Mouse (Mus musculus) neural tube, embryonic 14.5 days (tissue): ENCODE results near the gene Mecom. TPM values are rescaled to one million over a fixed set of nuclear protein-coding genes. Genes with fewer than 3 reads are reported as not detected.
A peak's percentile ranks its signal among the peaks of the same experiment; 100 is the strongest.
"Not testable (repeated sequence)": the region's sequence is repeated elsewhere in the genome, so short reads cannot be mapped to it uniquely, and the experiment has no call there.

Experiments used
- ATAC-seq: fragments of 200-750 bp; cut with Nextera tagmentation; 2 replicates; pipeline ENCODE4 v1.8.0; 2017; ENCODE audit warnings: low read depth, mild to moderate bottlenecking, moderate TSS enrichment, moderate library complexity
- H3K27ac ChIP-seq: fragments of 300-500 bp; sonication (generic); 2 replicates; pipeline ENCODE4 v1.5.1; 2014; ENCODE audit warnings: low read depth, mild to moderate bottlenecking, control low read depth, low read length, moderate library complexity, mixed read lengths
- H3K27me3 ChIP-seq: fragments of 300-500 bp; sonication (generic); 2 replicates; pipeline ENCODE4 v1.6.1; 2014; ENCODE audit warnings: low read length; ENCODE audit not compliant: control insufficient read depth, insufficient read depth
- H3K36me3 ChIP-seq: fragments of 300-500 bp; sonication (generic); 2 replicates; pipeline ENCODE4 v1.6.1; 2014; ENCODE audit warnings: low read length, mixed read lengths; ENCODE audit not compliant: control insufficient read depth, insufficient read depth
- H3K4me1 ChIP-seq: fragments of 300-500 bp; sonication (generic); 2 replicates; pipeline ENCODE4 v1.6.1; 2014; ENCODE audit warnings: low read length; ENCODE audit not compliant: control insufficient read depth, insufficient read depth
- H3K4me2 ChIP-seq: fragments of 300-500 bp; sonication (generic); 2 replicates; pipeline ENCODE4 v1.6.1; 2014; ENCODE audit warnings: mild to moderate bottlenecking, low read depth, low read length, control low read depth
- H3K4me3 ChIP-seq: fragments of 300-500 bp; sonication (generic); 2 replicates; pipeline ENCODE4 v1.5.1; 2014; ENCODE audit warnings: low read depth, low read length, control low read depth, mixed read lengths
- H3K9ac ChIP-seq: fragments of 300-500 bp; sonication (generic); replicated peaks from 2 replicates; pipeline ENCODE4 v1.6.1; 2014; ENCODE audit warnings: low read depth, mild to moderate bottlenecking, control low read depth, low read length, mixed read lengths
- H3K9me3 ChIP-seq: fragments of 300-500 bp; sonication (generic); 2 replicates; pipeline ENCODE4 v1.6.1; 2016; ENCODE audit warnings: low read length; ENCODE audit not compliant: control insufficient read depth
- WGBS: fragments of 180-500 bp; shearing (Covaris S2); extraction: QIAGEN DNeasy Blood & Tissue Kit; methylation state at CpG from one replicate; pipeline ENCODE4 v1.1.7; 2014; 5-methylcytosine and 5-hydroxymethylcytosine counted together
- polyA plus RNA-seq: library from polyadenylated mRNA; unstranded; fragments of >200 nt; fragmentation: Nextera tagmentation; extraction: Ambion mirVana; gene quantifications from 2 replicates; pipeline ENCODE4 v1.2.1, GENCODE M21; 2014

Mecom gene
- polyA plus RNA-seq, 1 experiment from 2014 or later: 6.4 TPM

GRCm38 (mm10) chr3:30227964-30228670 is 319.7 kb downstream of the Mecom start:
- 21% methylated on average over 12 of the region's 12 CpGs for WGBS
- Histone ChIP-seq H3K9ac (no peak overlapping the region), H3K4me2 (no peak overlapping the region)

GRCm38 (mm10) chr3:30226928-30227370 is 320.9 kb downstream of the Mecom start:
- H3K27ac ChIP-seq: no peak overlapping the region
- no peak overlapping the region for H3K4me2 ChIP-seq
- H3K9ac ChIP-seq: no peak overlapping the region
- no peaks in the 10 kb centered on the region for H3K36me3 ChIP-seq
- H3K27me3 ChIP-seq: no peaks in the 10 kb centered on the region
- H3K4me1 ChIP-seq: peaks cover 5% of the 10 kb centered on the region; the same call in 1 of the 2 replicates
- no peaks in the 10 kb centered on the region for H3K9me3 ChIP-seq
- 20% methylated on average over 13 of the region's 13 CpGs for WGBS
- peak; percentile 86; the same call in 1 of the 2 replicates for ATAC-seq
- no peak overlapping the region for H3K4me3 ChIP-seq

More at GRCm38 (mm10) chr3:30227964-30228670, 319.7 kb downstream of the Mecom start:
- peak; percentile 38; the same call in 1 of the 2 replicates for ATAC-seq
- Histone ChIP-seq H3K36me3 (no peaks in the 10 kb centered on the region), H3K4me3 (no peak overlapping the region), H3K4me1 (peaks cover 5% of the 10 kb centered on the region; the same call in 1 of the 2 replicates), H3K27me3 (no peaks in the 10 kb centered on the region), H3K27ac (no peak overlapping the region), H3K9me3 (no peaks in the 10 kb centered on the region)

- H3K27ac ChIP-seq, ATAC-seq, H3K9ac ChIP-seq, H3K4me3 ChIP-seq, H3K27me3 ChIP-seq, H3K4me1 ChIP-seq, H3K36me3 ChIP-seq, H3K4me2 ChIP-seq, H3K9me3 ChIP-seq: not testable (repeated sequence)
- 94% methylated on average over 6 of the region's 6 CpGs for WGBS
These were observed 322.6 kb downstream of the Mecom start for GRCm38 (mm10) chr3:30225200-30225599.

GRCm38 (mm10) chr3:30220701-30221412 is 327.0 kb downstream of the Mecom start:
- no peaks in the 10 kb centered on the region for H3K4me1 ChIP-seq
- no peak for ATAC-seq
- WGBS: 52% methylated on average over 19 of the region's 19 CpGs
- no peak overlapping the region for H3K4me2 ChIP-seq
- H3K4me3 ChIP-seq: no peak overlapping the region
- H3K9me3 ChIP-seq: no peaks in the 10 kb centered on the region
- H3K27ac ChIP-seq: no peak overlapping the region
- peaks cover 12% of the 10 kb centered on the region; the same call in 1 of the 2 replicates for H3K27me3 ChIP-seq
- no peak overlapping the region for H3K9ac ChIP-seq
- H3K36me3 ChIP-seq: no peaks in the 10 kb centered on the region

- Histone ChIP-seq H3K27me3 (peaks cover 12% of the 10 kb centered on the region; the same call in 1 of the 2 replicates), H3K27ac (no peak overlapping the region), H3K9ac (no peak overlapping the region), H3K4me2 (peak overlapping the region; percentile 44), H3K36me3 (no peaks in the 10 kb centered on the region), H3K4me3 (no peak overlapping the region; the same call in 1 of the 2 replicates), H3K9me3 (no peaks in the 10 kb centered on the region), H3K4me1 (no peaks in the 10 kb centered on the region)
- WGBS: 46% methylated on average over 8 of the region's 8 CpGs
- ATAC-seq: no peak
These were observed 327.9 kb downstream of the Mecom start for GRCm38 (mm10) chr3:30219891-30220290.

GRCm38 (mm10) chr3:30219190-30219884 is 328.5 kb downstream of the Mecom start:
- ATAC-seq: 0 out of 2 replicates have a peak, but pooled peaks have one; percentile 44
- 4% methylated on average over 21 of the region's 21 CpGs for WGBS
- Histone ChIP-seq H3K27me3 (peaks cover 12% of the 10 kb centered on the region; the same call in 1 of the 2 replicates), H3K36me3 (no peaks in the 10 kb centered on the region), H3K9me3 (no peaks in the 10 kb centered on the region), H3K27ac (no peak overlapping the region), H3K4me1 (no peaks in the 10 kb centered on the region), H3K4me3 (peak overlapping the region; percentile 7), H3K9ac (no peak overlapping the region), H3K4me2 (peak overlapping the region; percentile 44)

GRCm38 (mm10) chr3:30214607-30215006 is 333.2 kb downstream of the Mecom start:
- Histone ChIP-seq H3K27ac (no peak overlapping the region), H3K4me2 (no peak overlapping the region), H3K4me3 (no peak overlapping the region), H3K9ac (no peak overlapping the region), H3K9me3 (no peaks in the 10 kb centered on the region), H3K27me3 (peaks cover 10% of the 10 kb centered on the region; the same call in 1 of the 2 replicates), H3K36me3 (no peaks in the 10 kb centered on the region), H3K4me1 (no peaks in the 10 kb centered on the region)
- no peak for ATAC-seq
- 58% methylated on average over 4 of the region's 4 CpGs for WGBS

- 24% methylated on average over 7 of the region's 7 CpGs for WGBS
- Histone ChIP-seq H3K4me1 (no peaks in the 10 kb centered on the region), H3K9ac (no peak overlapping the region), H3K27ac (no peak overlapping the region), H3K4me2 (no peak overlapping the region), H3K4me3 (no peak overlapping the region), H3K27me3 (peaks cover 9% of the 10 kb centered on the region; the same call in 1 of the 2 replicates), H3K9me3 (no peaks in the 10 kb centered on the region), H3K36me3 (no peaks in the 10 kb centered on the region)
- no peak for ATAC-seq
These were observed 334.2 kb downstream of the Mecom start for GRCm38 (mm10) chr3:30213540-30214170.
